ENCODE assay signal across 10 mouse cellular contexts in genomic region chr15:94137159-94137952, GRCm38 (mm10).
DNase-seq lines count a peak whose midpoint lies in the region; ATAC-seq and TF ChIP-seq lines count a peak whose summit lies in the region.
"Had no signal": no experiment of that assay in that cellular context is flagged by ENCODE, and none has a peak within 500 bp of the region (broad histone marks: within the 10 kb centered on the region; RNA-seq: fewer than 3 reads in every experiment).

No protein-coding gene starts in this region.

- H3K4me3 ChIP-seq in forebrain, embryonic 16.5 days (replicated peaks; ENCODE audit: low read length): peak overlapping the region; percentile 16
- H3K4me3 ChIP-seq in midbrain, postnatal 0 days (ENCODE audit: low read depth, low read length): peak overlapping the region; percentile 14; the same call in 1 of the 2 replicates

- DNase-seq in left cerebral cortex, postnatal 4 days: peak; percentile 9
- DNase-seq in left cerebral cortex, postnatal 10 days (ENCODE audit: extremely low spot score in 1 of 2, low spot score in 2 of 2): no peak
- DNase-seq in layer of hippocampus, postnatal 10 days (ENCODE audit: low spot score in 2 of 2): peak; percentile 11 to 17
- peak; percentile 48 for DNase-seq in midbrain, postnatal 0 days (ENCODE audit: low spot score)
- no peak for DNase-seq in ovary, adult 18-20 months (ENCODE audit: low spot score)
- DNase-seq in yolk sac, embryonic 10.5 days (ENCODE audit: low spot score): no peak
- DNase-seq in kidney, postnatal 25 days: no peak
- DNase-seq: cerebellum, adult 9-10 months had no signal

- intact Hi-C loops in left cerebral cortex, postnatal 4 days (cut with DNase I): no loop called here
- intact Hi-C loops in left cerebral cortex, postnatal 10 days (cut with DNase I): no loop called here

- WGBS in forebrain, embryonic 16.5 days: 47% methylated on average over 27 of the region's 27 CpGs
- WGBS in midbrain, postnatal 0 days: 51% methylated on average over 27 of the region's 27 CpGs

- H3K4me2 ChIP-seq in forebrain, embryonic 16.5 days (ENCODE audit: low read length): peak overlapping the region; percentile 49
- peak overlapping the region; percentile 41 for H3K4me2 ChIP-seq in midbrain, postnatal 0 days (ENCODE audit: low read depth, low read length, poor library complexity, severe bottlenecking)

- 0 out of 2 replicates have a peak, but pooled peaks cover 2% of the 10 kb centered on the region for H3K9me3 ChIP-seq in forebrain, embryonic 16.5 days (ENCODE audit: control insufficient read depth, low read length)
- H3K9me3 ChIP-seq in midbrain, postnatal 0 days (ENCODE audit: low read length): no peaks in the 10 kb centered on the region

- H3K4me1 ChIP-seq in forebrain, embryonic 16.5 days (replicated peaks; ENCODE audit: control insufficient read depth, insufficient read depth, low read length): no peaks in the 10 kb centered on the region
- H3K4me1 ChIP-seq in midbrain, postnatal 0 days (ENCODE audit: insufficient read depth, low read length): no peaks in the 10 kb centered on the region

- ATAC-seq in forebrain, embryonic 16.5 days: peak; percentile 72
- ATAC-seq in midbrain, postnatal 0 days (ENCODE audit: low FRiP score): no peak

- H3K36me3 ChIP-seq in forebrain, embryonic 16.5 days (ENCODE audit: control insufficient read depth, insufficient read depth): no peaks in the 10 kb centered on the region
- H3K36me3 ChIP-seq in midbrain, postnatal 0 days (ENCODE audit: insufficient read depth, low read length): no peaks in the 10 kb centered on the region

- H3K9ac ChIP-seq in forebrain, embryonic 16.5 days (replicated peaks; ENCODE audit: low read depth, low read length): no peak overlapping the region
- no peak overlapping the region for H3K9ac ChIP-seq in midbrain, postnatal 0 days (replicated peaks; ENCODE audit: low read length, poor library complexity, severe bottlenecking)

- no peak for TF ChIP-seq CTCF in midbrain, postnatal 0 days (IDR thresholded peaks at IDR 0.05)

- H3K27ac ChIP-seq in forebrain, embryonic 16.5 days (ENCODE audit: low read length): no peak overlapping the region
- H3K27ac ChIP-seq in midbrain, postnatal 0 days (ENCODE audit: low read depth, low read length): no peak overlapping the region

- H3K27me3 ChIP-seq in forebrain, embryonic 16.5 days (replicated peaks; ENCODE audit: control insufficient read depth, insufficient read depth, low read length): no peaks in the 10 kb centered on the region
- H3K27me3 ChIP-seq in midbrain, postnatal 0 days (ENCODE audit: insufficient read depth, low read length): no peaks in the 10 kb centered on the region
- H3K27me3 ChIP-seq: CH12.LX had no signal

Comparison
In these comparisons a context has a peak if more than half of its experiments do, and no peak if none do; other contexts are left out.
1. DNase-seq: peak in left cerebral cortex, postnatal 4 days (single experiment), layer of hippocampus, postnatal 10 days (2 of 2) and midbrain, postnatal 0 days (single experiment); none in left cerebral cortex, postnatal 10 days (0 of 2), ovary, adult 18-20 months (single experiment), yolk sac, embryonic 10.5 days (single experiment) and kidney, postnatal 25 days (0 of 2).